Mouse (Mus musculus): ENCODE data around the gene Prox1.

- no peak for TF ChIP-seq EP300 (IDR thresholded peaks at IDR 0.05; ENCODE audit: low read depth)
- TF ChIP-seq CTCF (IDR thresholded peaks at IDR 0.05; ENCODE audit: low read depth): no peak
These were observed 31.2 kb upstream of the Prox1 start for GRCm38 (mm10) chr1:190201696-190202095.

Measured in liver, embryonic 14.5 days (tissue).